Mouse (Mus musculus): Measurements from ENCODE around the gene Tmem108.

Tmem108 gene

GRCm38 (mm10) chr9:103489096-103489495 is 272.5 kb downstream of the Tmem108 start:
- no peak for DNase-seq

GRCm38 (mm10) chr9:103486262-103486661 is 275.4 kb downstream of the Tmem108 start:
- no peak for DNase-seq

- DNase-seq = no peak
These were observed 276.0 kb downstream of the Tmem108 start for GRCm38 (mm10) chr9:103485606-103486005.

GRCm38 (mm10) chr9:103480603-103481220 is 280.9 kb downstream of the Tmem108 start:
- peak; percentile 91 for DNase-seq

- no peak for DNase-seq
These were observed 281.5 kb downstream of the Tmem108 start, which contains the start of gene Bfsp2 for GRCm38 (mm10) chr9:103480044-103480576. Gene Bfsp2 (minus strand): TSS chr9:103480420.

GRCm38 (mm10) chr9:103475414-103475813 is 286.2 kb downstream of the Tmem108 start:
- DNase-seq = peak; percentile 86

GRCm38 (mm10) chr9:103473915-103474688 is 287.5 kb downstream of the Tmem108 start:
- peak; percentile 89 for DNase-seq

GRCm38 (mm10) chr9:103471784-103472183 is 289.9 kb downstream of the Tmem108 start:
- peak; percentile 82 for DNase-seq

- DNase-seq = peak; percentile 91
These were observed 292.1 kb downstream of the Tmem108 start for GRCm38 (mm10) chr9:103469516-103469915.

- DNase-seq = peak; percentile 72
These were observed 292.7 kb downstream of the Tmem108 start for GRCm38 (mm10) chr9:103468911-103469310.

- DNase-seq = no peak
These were observed 295.9 kb downstream of the Tmem108 start for GRCm38 (mm10) chr9:103465711-103466220.

- no peak for DNase-seq
These were observed 296.3 kb downstream of the Tmem108 start for GRCm38 (mm10) chr9:103465293-103465692.

GRCm38 (mm10) chr9:103463833-103464232 is 297.8 kb downstream of the Tmem108 start:
- no peak for DNase-seq

GRCm38 (mm10) chr9:103459839-103460238 is 301.8 kb downstream of the Tmem108 start:
- DNase-seq = no peak

GRCm38 (mm10) chr9:103459307-103459706 is 302.3 kb downstream of the Tmem108 start:
- DNase-seq = no peak

GRCm38 (mm10) chr9:103449651-103450050 is 312.0 kb downstream of the Tmem108 start:
- DNase-seq = no peak

- no peak for DNase-seq
These were observed 312.5 kb downstream of the Tmem108 start for GRCm38 (mm10) chr9:103449092-103449491.

GRCm38 (mm10) chr9:103444656-103445055 is 317.0 kb downstream of the Tmem108 start:
- DNase-seq = no peak

- DNase-seq = no peak
These were observed 317.8 kb downstream of the Tmem108 start for GRCm38 (mm10) chr9:103443824-103444185.

- DNase-seq = no peak
These were observed 318.4 kb downstream of the Tmem108 start for GRCm38 (mm10) chr9:103443121-103443823.

GRCm38 (mm10) chr9:103440597-103440996 is 321.0 kb downstream of the Tmem108 start:
- DNase-seq = no peak

- DNase-seq = peak; percentile 90
These were observed 324.5 kb downstream of the Tmem108 start for GRCm38 (mm10) chr9:103437104-103437503.

GRCm38 (mm10) chr9:103434116-103434515 is 327.5 kb downstream of the Tmem108 start:
- no peak for DNase-seq
